Mouse (Mus musculus) embryonic facial prominence, embryonic 14.5 days (tissue): ENCODE data around the gene Impdh2. TPM values are rescaled to one million over a fixed set of nuclear protein-coding genes. Genes with fewer than 3 reads are reported as not detected.
A peak's percentile ranks its signal among the peaks of the same experiment; 100 is the strongest.
"Not testable (repeated sequence)": the region's sequence is repeated elsewhere in the genome, so short reads cannot be mapped to it uniquely, and the experiment has no call there.

Experiments used
- ATAC-seq: fragments of 200-750 bp; cut with Nextera tagmentation; 2 replicates; pipeline ENCODE4 v1.8.0; 2017; ENCODE audit warnings: low read depth, moderate number of reproducible peaks, moderate TSS enrichment
- DNase-seq: peaks from one replicate; pipeline ENCODE4 v3.0.0-alpha.2; 2015; ENCODE audit warnings: low spot score
- H3K27ac ChIP-seq: fragments of 300-500 bp; sonication (generic); replicated peaks from 2 replicates; pipeline ENCODE4 v1.5.1; 2014; ENCODE audit warnings: low read depth, mild to moderate bottlenecking, low read length, moderate library complexity
- H3K27me3 ChIP-seq: fragments of 300-500 bp; sonication (generic); replicated peaks from 2 replicates; pipeline ENCODE4 v1.6.1; 2014; ENCODE audit warnings: low read length; ENCODE audit not compliant: control insufficient read depth, insufficient read depth
- H3K36me3 ChIP-seq: fragments of 300-500 bp; sonication (generic); 2 replicates; pipeline ENCODE4 v1.6.1; 2014; ENCODE audit warnings: low read length, mixed read lengths; ENCODE audit not compliant: control insufficient read depth, insufficient read depth
- H3K4me1 ChIP-seq: fragments of 300-500 bp; sonication (generic); 2 replicates; pipeline ENCODE4 v1.6.1; 2014; ENCODE audit warnings: antibody characterized with exemption, low read length; ENCODE audit not compliant: control insufficient read depth, insufficient read depth
- H3K4me2 ChIP-seq: fragments of 300-500 bp; sonication (generic); 2 replicates; pipeline ENCODE4 v1.6.1; 2014; ENCODE audit warnings: low read depth, mild to moderate bottlenecking, low read length, moderate library complexity, mixed read lengths
- H3K4me3 ChIP-seq: fragments of 300-500 bp; sonication (generic); 2 replicates; pipeline ENCODE4 v1.5.1; 2014; ENCODE audit warnings: low read depth, mild to moderate bottlenecking, low read length
- H3K9ac ChIP-seq: fragments of 300-500 bp; sonication (generic); 2 replicates; pipeline ENCODE4 v1.6.1; 2014; ENCODE audit warnings: low read depth, mild to moderate bottlenecking, low read length, moderate library complexity, mixed read lengths
- H3K9me3 ChIP-seq: fragments of 300-500 bp; sonication (generic); 2 replicates; pipeline ENCODE4 v1.6.1; 2016; ENCODE audit warnings: low read length; ENCODE audit not compliant: control insufficient read depth
- WGBS: fragments of 180-500 bp; shearing (Covaris S2); extraction: QIAGEN DNeasy Blood & Tissue Kit; methylation state at CpG from one replicate; pipeline ENCODE4 v1.1.7; 2014; 5-methylcytosine and 5-hydroxymethylcytosine counted together
- microRNA counts: library from miRNA; unstranded; fragments of <30 nt; microRNA quantifications from one replicate; lab custom pipeline; 2017
- microRNA-seq: library from miRNA; unstranded; fragments of <30 nt; microRNA quantifications from one replicate; pipeline ENCODE4, GENCODE M21; 2016; ENCODE audit warnings: borderline number of aligned reads
- polyA plus RNA-seq: library from polyadenylated mRNA; unstranded; fragments of >200 nt; fragmentation: Nextera tagmentation; extraction: Ambion mirVana; gene quantifications from 2 replicates; pipeline ENCODE4 v1.2.1, GENCODE M21; 2014

The Impdh2 gene
- polyA plus RNA-seq, 1 experiment from 2014 or later, result 173 TPM

GRCm38 (mm10) chr9:108607929-108608328 is 47.8 kb downstream of the Impdh2 start:
- 95% methylated on average over 5 of the region's 5 CpGs for WGBS
- H3K36me3 ChIP-seq, result peaks cover 94% of the 10 kb centered on the region
- H3K4me1 ChIP-seq, H3K4me3 ChIP-seq, H3K9ac ChIP-seq, H3K27me3 ChIP-seq, H3K4me2 ChIP-seq, ATAC-seq, H3K27ac ChIP-seq, H3K9me3 ChIP-seq, DNase-seq: not testable (repeated sequence)

- no peak overlapping the region for H3K27ac ChIP-seq
- no peak overlapping the region for H3K9ac ChIP-seq
- no peaks in the 10 kb centered on the region for H3K27me3 ChIP-seq
- H3K4me2 ChIP-seq, result no peak overlapping the region
- H3K4me3 ChIP-seq, result no peak overlapping the region
- DNase-seq, result no peak
- H3K4me1 ChIP-seq, result no peaks in the 10 kb centered on the region
- H3K36me3 ChIP-seq, result peaks cover 95% of the 10 kb centered on the region
- WGBS, result 98% methylated on average over 4 of the region's 4 CpGs
- H3K9me3 ChIP-seq, result no peaks in the 10 kb centered on the region
- ATAC-seq, result no peak
Observed at GRCm38 (mm10) chr9:108608889-108609288, 48.8 kb downstream of the Impdh2 start.

DNA sequence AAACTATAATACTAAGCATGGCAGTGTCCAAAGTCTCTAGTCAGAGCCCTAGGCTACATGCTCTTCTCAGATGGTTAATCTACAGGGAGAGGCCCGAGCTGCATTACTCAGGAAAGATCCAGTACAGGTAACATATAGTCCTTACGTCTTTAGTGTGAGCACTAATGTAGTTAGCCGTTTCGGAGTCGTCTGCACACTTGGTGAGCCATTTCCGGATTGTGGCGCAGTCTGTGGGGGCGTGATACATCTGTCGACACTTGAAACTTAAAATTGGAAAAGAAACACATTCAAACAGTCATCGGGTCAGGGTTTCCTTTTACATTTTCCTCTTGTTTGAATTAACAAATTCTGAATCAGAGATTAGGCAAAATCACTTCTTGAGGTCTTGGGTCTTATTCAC is 51.4 kb downstream of the Impdh2 start:
- Histone ChIP-seq H3K27ac (no peak overlapping the region), H3K9me3 (no peaks in the 10 kb centered on the region), H3K9ac (no peak overlapping the region), H3K4me2 (no peak overlapping the region), H3K4me1 (no peaks in the 10 kb centered on the region), H3K36me3 (peaks cover 98% of the 10 kb centered on the region), H3K27me3 (no peaks in the 10 kb centered on the region), H3K4me3 (no peak overlapping the region)
- DNase-seq (no peak), ATAC-seq (no peak)
- 94% methylated on average over 10 of the region's 10 CpGs for WGBS

MicroRNA genes within 50 kb of the gene (microRNA counts, 519-probe panel; counts per million panel counts)
- microRNA mmu-miR-191 (lab: Ali Mortazavi, UCI) (2,903 counts per million, percentile 67 among the panel's probes with 10 or more counts), microRNA mmu-miR-425 (lab: Ali Mortazavi, UCI) (2,704 counts per million, percentile 58 among the panel's probes with 10 or more counts)

Small RNA genes lying within 50 kb of the gene (microRNA-seq; reads per million reads assigned to microRNA genes)
- gene Gm24083, result not detected
- gene Mir191, result not detected
- gene Mir425, result 2,536 reads per million, percentile 83 among the genes with 10 or more reads in this experiment

Other genes starting within 250 kb of the Impdh2 start
- 671 and 689 TPM in 2 replicates for gene Gpx1, start 221.4 kb upstream of the Impdh2 start, polyA plus RNA-seq
- 88.9 and 94.2 TPM in 2 replicates for gene Usp4, start 212.4 kb upstream of the Impdh2 start, polyA plus RNA-seq
- 0.18 and 0.58 TPM in 2 replicates for gene 1700102P08Rik, start 167.5 kb upstream of the Impdh2 start, polyA plus RNA-seq
- 1.1 and 1.5 TPM in 2 replicates for gene Ccdc36, start 131.8 kb upstream of the Impdh2 start, polyA plus RNA-seq
- gene BC048562, start 123.8 kb upstream of the Impdh2 start, polyA plus RNA-seq, result not detected in 2 replicates
- gene Ccdc71, start 99.8 kb upstream of the Impdh2 start, polyA plus RNA-seq, result 42.0 and 42.2 TPM in 2 replicates
- gene Klhdc8b, start 98.7 kb upstream of the Impdh2 start, polyA plus RNA-seq, result 23.7 and 27.6 TPM in 2 replicates
- 63.8 and 67.2 TPM in 2 replicates for gene Lamb2, start 80.5 kb upstream of the Impdh2 start, polyA plus RNA-seq
- gene Usp19, start 69.7 kb upstream of the Impdh2 start, polyA plus RNA-seq, result 57.6 and 57.8 TPM in 2 replicates
- 97.2 and 116 TPM in 2 replicates for gene Qars, start 52.6 kb upstream of the Impdh2 start, polyA plus RNA-seq
- gene Qrich1, start 43.5 kb upstream of the Impdh2 start, polyA plus RNA-seq, result 110 and 126 TPM in 2 replicates
- 59.6 and 61.9 TPM in 2 replicates for gene Ndufaf3, start 7.1 kb downstream of the Impdh2 start, polyA plus RNA-seq
- gene Dalrd3, start 9.6 kb downstream of the Impdh2 start, polyA plus RNA-seq, result 116 and 120 TPM in 2 replicates
- gene Wdr6, start 18.5 kb downstream of the Impdh2 start, polyA plus RNA-seq, result 78.9 and 91.1 TPM in 2 replicates
- gene P4htm, start 37.4 kb downstream of the Impdh2 start, polyA plus RNA-seq, result 7.4 and 7.8 TPM in 2 replicates
- gene Arih2, start 89.1 kb downstream of the Impdh2 start, polyA plus RNA-seq, result 36.4 and 39.5 TPM in 2 replicates
- gene Slc25a20, start 101.8 kb downstream of the Impdh2 start, polyA plus RNA-seq, result 24.0 and 27.1 TPM in 2 replicates
- gene Prkar2a, start 129.0 kb downstream of the Impdh2 start, polyA plus RNA-seq, result 35.3 and 36.0 TPM in 2 replicates
- gene Ip6k2, start 223.5 kb downstream of the Impdh2 start, polyA plus RNA-seq, result 74.7 and 103 TPM in 2 replicates
- 12.2 and 16.8 TPM in 2 replicates for gene Nckipsd, start 248.1 kb downstream of the Impdh2 start, polyA plus RNA-seq